Mouse (Mus musculus): ENCODE data around the gene Anxa11. TPM values are rescaled to one million over a fixed set of nuclear protein-coding genes. Genes with fewer than 3 reads are reported as not detected.

The Anxa11 gene
- total and polyA plus RNA-seq, 2 experiments from 2014 or later, result 4.2 to 4.5 TPM

DNA sequence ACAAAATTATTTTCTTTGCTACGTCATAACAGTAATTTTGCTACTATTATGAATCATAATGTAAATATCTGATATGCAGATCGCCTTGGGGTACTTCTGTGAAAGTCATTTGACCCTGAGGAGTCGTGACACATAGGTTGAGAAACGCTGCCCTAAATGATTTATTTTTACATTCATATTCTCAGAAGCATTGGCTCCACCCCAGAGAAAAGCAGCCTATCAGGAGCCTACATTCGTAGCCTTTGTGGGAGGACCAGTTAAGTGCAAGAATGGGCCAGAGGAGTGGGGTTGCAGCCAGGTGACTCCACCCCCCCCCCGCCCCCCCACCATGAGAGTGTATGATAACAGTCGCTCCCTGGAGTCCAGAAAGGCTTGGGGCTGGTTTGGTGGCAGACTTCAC lies 2.2 kb upstream of the Anxa11 start:
- H3K9ac ChIP-seq (replicated peaks; ENCODE audit: low read length), result no peak overlapping the region
- peaks cover 7% of the 10 kb centered on the region; the same call in 1 of the 2 replicates for H3K4me1 ChIP-seq (ENCODE audit: insufficient read depth, low read length)
- WGBS, result 72% methylated on average over 7 of the region's 7 CpGs
- no peak overlapping the region for H3K4me2 ChIP-seq (ENCODE audit: low read depth, low read length)
- no peaks in the 10 kb centered on the region for H3K36me3 ChIP-seq (ENCODE audit: insufficient read depth, low read length)
- peaks cover 13% of the 10 kb centered on the region; the same call in 1 of the 2 replicates for H3K27me3 ChIP-seq (ENCODE audit: insufficient read depth, low read length)
- no peaks in the 10 kb centered on the region for H3K9me3 ChIP-seq (ENCODE audit: low read length)
- no peak for TF ChIP-seq CTCF (IDR thresholded peaks at IDR 0.05; ENCODE audit: low read depth)
- no peak overlapping the region for H3K4me3 ChIP-seq (ENCODE audit: low read length)
- no peak for DNase-seq (ENCODE audit: low spot score)
- H3K27ac ChIP-seq, result no peak overlapping the region
- no peak for ATAC-seq

DNA sequence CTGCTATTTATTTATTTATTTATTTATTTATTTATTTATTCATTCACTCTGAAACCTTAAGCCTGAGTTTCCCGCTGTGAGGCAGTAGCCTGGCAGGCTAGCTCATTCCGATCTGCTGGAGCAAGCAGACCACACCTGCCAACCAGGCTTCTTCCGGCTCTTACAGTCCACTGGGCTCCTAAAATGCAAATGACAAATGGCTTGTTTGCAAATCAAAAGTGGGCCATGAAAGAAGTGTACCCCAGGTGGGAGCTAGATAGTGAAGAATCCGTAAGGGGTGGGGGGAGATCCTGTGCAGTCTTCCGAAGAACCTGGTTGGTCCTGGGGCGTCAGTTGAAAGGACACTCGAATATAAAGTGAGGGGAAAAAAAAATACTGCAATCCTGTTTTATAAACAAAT lies 995 bp upstream of the Anxa11 start:
- WGBS, result 18% methylated on average over 7 of the region's 7 CpGs
- TF ChIP-seq CTCF (IDR thresholded peaks at IDR 0.05; ENCODE audit: low read depth), result no peak
- H3K27me3 ChIP-seq (ENCODE audit: insufficient read depth, low read length), result peaks cover 13% of the 10 kb centered on the region; the same call in 1 of the 2 replicates
- peaks cover 7% of the 10 kb centered on the region; the same call in 1 of the 2 replicates for H3K4me1 ChIP-seq (ENCODE audit: insufficient read depth, low read length)
- no peak overlapping the region for H3K27ac ChIP-seq
- no peak overlapping the region for H3K4me2 ChIP-seq (ENCODE audit: low read depth, low read length)
- ATAC-seq (no peak), DNase-seq (ENCODE audit: low spot score) (peak; percentile 24)
- no peak overlapping the region for H3K9ac ChIP-seq (replicated peaks; ENCODE audit: low read length)
- no peaks in the 10 kb centered on the region for H3K36me3 ChIP-seq (ENCODE audit: insufficient read depth, low read length)
- H3K4me3 ChIP-seq (ENCODE audit: low read length), result no peak overlapping the region
- H3K9me3 ChIP-seq (ENCODE audit: low read length), result no peaks in the 10 kb centered on the region

DNA sequence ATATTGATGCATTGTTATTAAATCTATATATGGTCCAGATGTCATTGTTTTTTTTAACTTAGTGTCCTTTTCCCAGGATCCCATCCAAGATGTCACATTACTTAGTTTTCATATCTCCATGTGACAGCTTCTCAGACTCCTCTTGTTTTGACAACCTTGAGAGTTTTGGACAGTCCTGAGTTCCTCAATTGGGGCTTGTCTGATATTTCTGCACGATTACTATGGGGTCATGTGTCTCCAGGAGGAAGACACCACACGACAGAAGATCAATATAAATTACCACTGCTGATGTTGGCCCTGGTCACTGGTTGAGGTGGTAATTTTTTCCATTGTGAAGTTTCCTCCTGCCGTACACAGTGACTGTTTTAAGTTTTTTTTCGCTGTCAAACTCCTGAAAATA lies 377 bp upstream of the Anxa11 start:
- WGBS, result 5% methylated on average over 4 of the region's 4 CpGs
- peaks cover 7% of the 10 kb centered on the region; the same call in 1 of the 2 replicates for H3K4me1 ChIP-seq (ENCODE audit: insufficient read depth, low read length)
- ATAC-seq (0 out of 2 replicates have a peak, but pooled peaks have one; percentile 15), DNase-seq (ENCODE audit: low spot score) (no peak)
- no peak overlapping the region; the same call in 1 of the 2 replicates for H3K9ac ChIP-seq (replicated peaks; ENCODE audit: low read length)
- H3K27me3 ChIP-seq (ENCODE audit: insufficient read depth, low read length), result peaks cover 13% of the 10 kb centered on the region; the same call in 1 of the 2 replicates
- no peaks in the 10 kb centered on the region for H3K9me3 ChIP-seq (ENCODE audit: low read length)
- TF ChIP-seq CTCF (IDR thresholded peaks at IDR 0.05; ENCODE audit: low read depth), result no peak
- peak overlapping the region; percentile 95 for H3K4me2 ChIP-seq (ENCODE audit: low read depth, low read length)
- no peaks in the 10 kb centered on the region for H3K36me3 ChIP-seq (ENCODE audit: insufficient read depth, low read length)
- H3K4me3 ChIP-seq (ENCODE audit: low read length), result peak overlapping the region; percentile 54
- H3K27ac ChIP-seq, result no peak overlapping the region

DNA sequence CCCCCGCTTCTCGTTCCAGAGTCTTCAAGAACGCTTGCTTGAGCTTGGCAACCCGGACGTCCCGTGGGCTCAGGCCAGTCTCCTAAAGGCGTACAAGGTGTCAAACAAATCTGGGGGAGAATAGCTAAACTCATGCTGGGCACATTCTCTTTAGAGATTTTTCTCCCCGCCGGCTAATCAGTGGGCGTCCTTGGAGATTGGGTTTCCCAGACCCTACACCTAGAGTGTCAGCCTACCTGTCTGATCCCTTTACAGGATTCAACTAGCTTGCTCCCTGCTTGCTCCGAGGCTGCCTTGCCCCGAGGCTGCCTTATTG lies 690 bp downstream of the Anxa11 start:
- Histone ChIP-seq H3K9ac (replicated peaks; ENCODE audit: low read length) (peak overlapping the region; percentile 48; the same call in 1 of the 2 replicates), H3K27me3 (ENCODE audit: insufficient read depth, low read length) (peaks cover 13% of the 10 kb centered on the region; the same call in 1 of the 2 replicates), H3K4me1 (ENCODE audit: insufficient read depth, low read length) (peaks cover 7% of the 10 kb centered on the region; the same call in 1 of the 2 replicates), H3K9me3 (ENCODE audit: low read length) (no peaks in the 10 kb centered on the region), H3K4me3 (ENCODE audit: low read length) (peak overlapping the region; percentile 54), H3K4me2 (ENCODE audit: low read depth, low read length) (peak overlapping the region; percentile 95), H3K27ac (no peak overlapping the region), H3K36me3 (ENCODE audit: insufficient read depth, low read length) (no peaks in the 10 kb centered on the region)
- ATAC-seq (no peak), DNase-seq (ENCODE audit: low spot score) (no peak)
- 2% methylated on average over 12 of the region's 12 CpGs for WGBS
- no peak for TF ChIP-seq CTCF (IDR thresholded peaks at IDR 0.05; ENCODE audit: low read depth)

DNA sequence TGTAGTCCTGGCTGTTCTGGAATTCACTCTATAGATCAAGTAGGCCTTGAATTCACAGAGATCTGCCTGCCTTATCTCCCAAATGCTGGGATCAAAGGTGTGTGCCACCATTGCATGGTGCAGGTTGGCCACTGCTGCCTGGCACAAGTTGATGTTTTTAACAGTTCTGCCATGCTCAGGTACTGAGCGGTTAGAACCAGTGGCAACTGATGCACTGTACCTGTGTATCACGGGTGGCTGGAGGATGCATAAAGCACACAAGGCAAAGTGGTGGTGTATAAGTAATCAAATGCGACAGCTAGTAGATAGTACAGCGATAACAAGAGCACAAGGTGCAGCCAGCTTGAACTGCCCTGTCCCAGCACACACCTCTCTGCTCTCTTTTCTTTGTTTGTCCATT lies 2.4 kb downstream of the Anxa11 start:
- Histone ChIP-seq H3K27me3 (ENCODE audit: insufficient read depth, low read length) (peaks cover 13% of the 10 kb centered on the region; the same call in 1 of the 2 replicates), H3K9ac (replicated peaks; ENCODE audit: low read length) (no peak overlapping the region), H3K4me2 (ENCODE audit: low read depth, low read length) (no peak overlapping the region), H3K4me1 (ENCODE audit: insufficient read depth, low read length) (peaks cover 7% of the 10 kb centered on the region; the same call in 1 of the 2 replicates), H3K9me3 (ENCODE audit: low read length) (no peaks in the 10 kb centered on the region), H3K27ac (no peak overlapping the region), H3K36me3 (ENCODE audit: insufficient read depth, low read length) (no peaks in the 10 kb centered on the region), H3K4me3 (ENCODE audit: low read length) (no peak overlapping the region)
- DNase-seq (ENCODE audit: low spot score), result no peak
- 85% methylated on average over 4 of the region's 4 CpGs for WGBS
- TF ChIP-seq CTCF (IDR thresholded peaks at IDR 0.05; ENCODE audit: low read depth), result no peak
- no peak for ATAC-seq

DNA sequence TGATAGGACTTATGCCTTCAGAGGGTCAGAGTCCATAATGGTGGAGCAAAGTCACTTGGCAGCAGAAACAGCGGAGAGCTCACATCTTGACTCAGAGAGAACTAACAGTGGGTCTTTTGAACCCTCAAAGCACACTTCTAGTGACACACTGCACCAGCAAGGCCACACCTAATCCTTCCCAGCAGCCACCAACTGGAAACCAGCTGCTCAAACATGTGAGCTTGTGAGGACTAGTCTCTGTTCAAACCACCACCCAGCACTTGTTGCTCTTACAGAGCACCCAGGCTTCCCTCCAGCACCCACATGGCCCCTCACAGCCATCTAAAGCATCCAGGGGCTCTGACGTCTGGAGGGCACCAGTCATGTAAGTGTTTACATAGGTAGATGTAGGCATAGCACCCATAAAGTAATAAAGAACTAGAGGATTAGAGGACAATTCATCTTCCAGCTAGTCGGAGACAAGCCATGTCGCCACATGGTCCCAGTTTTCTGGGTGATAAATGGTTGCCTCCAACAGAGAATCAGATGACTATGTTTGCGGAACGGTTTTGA lies 4.0 kb downstream of the Anxa11 start:
- Histone ChIP-seq H3K4me3 (ENCODE audit: low read length) (no peak overlapping the region), H3K4me2 (ENCODE audit: low read depth, low read length) (no peak overlapping the region), H3K9ac (replicated peaks; ENCODE audit: low read length) (no peak overlapping the region), H3K27ac (no peak overlapping the region), H3K36me3 (ENCODE audit: insufficient read depth, low read length) (no peaks in the 10 kb centered on the region), H3K27me3 (ENCODE audit: insufficient read depth, low read length) (peaks cover 13% of the 10 kb centered on the region; the same call in 1 of the 2 replicates), H3K4me1 (ENCODE audit: insufficient read depth, low read length) (peaks cover 7% of the 10 kb centered on the region; the same call in 1 of the 2 replicates), H3K9me3 (ENCODE audit: low read length) (no peaks in the 10 kb centered on the region)
- 86% methylated on average over 6 of the region's 6 CpGs for WGBS
- DNase-seq (ENCODE audit: low spot score), result no peak
- no peak for ATAC-seq
- no peak for TF ChIP-seq CTCF (IDR thresholded peaks at IDR 0.05; ENCODE audit: low read depth)

DNA sequence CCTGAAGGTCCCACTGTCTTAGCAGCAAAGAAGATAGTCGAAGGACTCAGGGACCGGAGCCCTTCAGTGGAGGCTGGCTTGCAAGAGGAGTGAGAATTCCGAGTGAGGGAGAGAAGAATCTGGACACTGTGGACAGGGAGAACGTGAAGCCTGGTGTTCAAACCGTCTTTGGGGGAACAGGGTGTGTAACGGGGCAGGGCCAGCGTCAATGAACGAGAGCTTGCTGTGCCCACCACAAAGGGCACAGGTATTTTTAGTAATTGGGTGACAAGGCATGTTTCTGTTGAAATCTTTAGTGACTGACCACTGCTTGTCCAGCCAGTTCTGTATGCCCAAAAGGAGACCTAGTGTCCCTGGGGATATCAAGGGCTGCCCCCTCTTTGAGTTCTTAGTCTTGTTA lies 4.6 kb downstream of the Anxa11 start:
- no peak for ATAC-seq
- Histone ChIP-seq H3K4me3 (ENCODE audit: low read length) (no peak overlapping the region), H3K4me2 (ENCODE audit: low read depth, low read length) (no peak overlapping the region), H3K27me3 (ENCODE audit: insufficient read depth, low read length) (peaks cover 12% of the 10 kb centered on the region; the same call in 1 of the 2 replicates), H3K9me3 (ENCODE audit: low read length) (no peaks in the 10 kb centered on the region), H3K27ac (no peak overlapping the region), H3K36me3 (ENCODE audit: insufficient read depth, low read length) (no peaks in the 10 kb centered on the region), H3K9ac (replicated peaks; ENCODE audit: low read length) (no peak overlapping the region), H3K4me1 (ENCODE audit: insufficient read depth, low read length) (peaks cover 7% of the 10 kb centered on the region; the same call in 1 of the 2 replicates)
- no peak for TF ChIP-seq CTCF (IDR thresholded peaks at IDR 0.05; ENCODE audit: low read depth)
- no peak for DNase-seq (ENCODE audit: low spot score)
- WGBS, result 87% methylated on average over 8 of the region's 8 CpGs

All from hindbrain, postnatal 0 days (tissue).